13 mouse cellular contexts compared by ENCODE assay signal in the genomic region with DNA sequence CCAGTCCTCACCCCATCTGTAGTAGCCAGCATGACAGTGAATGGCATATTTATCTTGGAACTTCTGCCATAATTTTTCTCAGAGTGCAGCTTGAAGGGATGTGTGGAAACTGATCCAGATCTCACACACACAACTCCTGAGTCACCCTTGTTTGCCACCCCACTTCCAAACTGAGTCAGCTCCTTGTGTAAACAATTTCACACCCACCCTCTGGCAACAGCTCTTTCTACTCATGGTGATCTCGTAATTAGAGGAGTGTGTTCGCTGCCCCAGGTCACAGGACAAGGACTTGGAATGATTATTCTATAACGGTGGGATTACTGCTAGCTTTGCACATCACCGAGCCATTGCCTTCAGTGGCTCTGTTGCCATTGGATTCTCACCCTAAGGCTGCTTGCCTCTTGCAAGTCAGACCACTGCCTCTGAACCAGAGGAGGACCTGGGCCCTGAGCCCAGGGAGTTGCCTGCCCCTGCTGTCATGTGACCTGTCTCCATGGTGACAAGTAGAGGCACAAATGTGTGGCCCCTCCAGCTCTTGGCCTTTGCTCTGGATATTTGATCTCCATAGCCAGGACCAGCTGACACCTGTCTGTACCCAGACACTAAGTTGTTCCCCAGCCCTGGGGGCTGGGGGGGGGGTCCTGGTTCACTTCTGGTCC. TPM values are rescaled to one million over a fixed set of nuclear protein-coding genes. Genes with fewer than 3 reads are reported as not detected.
DNase-seq lines count a peak whose midpoint lies in the region; ATAC-seq and TF ChIP-seq lines count a peak whose summit lies in the region.
"Had no signal": no experiment of that assay in that cellular context is flagged by ENCODE, and none has a peak within 500 bp of the region (broad histone marks: within the 10 kb centered on the region; RNA-seq: fewer than 3 reads in every experiment).

No protein-coding gene starts in this region.

- TF ChIP-seq CTCF in cerebellum, adult 2 months (IDR thresholded peaks at IDR 0.05; ENCODE audit: borderline replicate concordance, insufficient read depth, low read depth, low read length): no peak
- no peak for TF ChIP-seq CTCF in lung, adult 2 months (IDR thresholded peaks at IDR 0.05; ENCODE audit: insufficient read depth, low read length)
- no peak for TF ChIP-seq CTCF in midbrain, postnatal 0 days (IDR thresholded peaks at IDR 0.05)

- no peak overlapping the region for H3K4me2 ChIP-seq in midbrain, postnatal 0 days (ENCODE audit: low read depth, low read length, poor library complexity, severe bottlenecking)
- H3K4me2 ChIP-seq: forebrain, embryonic 15.5 days; heart, embryonic 15.5 days; limb, embryonic 13.5 days had no signal

- 0 out of 2 replicates have a peak, but pooled peaks cover 4% of the 10 kb centered on the region for H3K36me3 ChIP-seq in midbrain, postnatal 0 days (ENCODE audit: insufficient read depth, low read length)
- H3K36me3 ChIP-seq: forebrain, embryonic 15.5 days; heart, embryonic 15.5 days; limb, embryonic 13.5 days had no signal

- no peak for DNase-seq in cerebellum, adult 2 months
- no peak for DNase-seq in cerebellum, adult 9-11 months
- DNase-seq in lung, adult 2 months: peak; percentile 8
- DNase-seq in lung, postnatal 4 days: no peak
- DNase-seq in brain, adult 2 months (ENCODE audit: low read depth, low spot score): peak; percentile 81
- peak; percentile 25 for DNase-seq in midbrain, postnatal 0 days (ENCODE audit: low spot score)
- DNase-seq in gastrocnemius, adult 18-20 months (ENCODE audit: low spot score): no peak
- DNase-seq in layer of hippocampus, postnatal 36 days: no peak
- DNase-seq: gastrocnemius, postnatal 36 days; kidney, adult 2 months had no signal

- peak overlapping the region; percentile 94 for H3K27ac ChIP-seq in cerebellum, adult 2 months (ENCODE audit: insufficient read depth, low read length)
- no peak overlapping the region for H3K27ac ChIP-seq in midbrain, postnatal 0 days (ENCODE audit: low read depth, low read length)
- H3K27ac ChIP-seq: forebrain, embryonic 15.5 days; heart, embryonic 15.5 days; limb, embryonic 13.5 days had no signal

- WGBS in cerebellum, adult 2 months: 40% methylated on average over 4 of the region's 4 CpGs
- 35% methylated on average over 4 of the region's 4 CpGs for WGBS in lung, adult 2 months
- WGBS in midbrain, postnatal 0 days: 46% methylated on average over 4 of the region's 4 CpGs

- ATAC-seq in midbrain, postnatal 0 days (ENCODE audit: low FRiP score): 0 out of 2 replicates have a peak, but pooled peaks have one; percentile 27
- ATAC-seq: forebrain, embryonic 15.5 days had no signal

- H3K4me3 ChIP-seq in cerebellum, adult 2 months (replicated peaks; ENCODE audit: insufficient read depth, low read depth, low read length): no peak overlapping the region
- no peak overlapping the region for H3K4me3 ChIP-seq in lung, adult 2 months (replicated peaks; ENCODE audit: extremely low read depth, low read depth, low read length)
- no peak overlapping the region for H3K4me3 ChIP-seq in midbrain, postnatal 0 days (ENCODE audit: low read depth, low read length)
- H3K4me3 ChIP-seq: forebrain, embryonic 15.5 days; heart, embryonic 15.5 days; limb, embryonic 13.5 days had no signal

- TF ChIP-seq POLR2A in cerebellum, adult 2 months (IDR thresholded peaks at IDR 0.05; ENCODE audit: borderline replicate concordance, insufficient read depth, low read length): no peak
- TF ChIP-seq POLR2A in lung, adult 2 months (IDR thresholded peaks at IDR 0.05; ENCODE audit: borderline replicate concordance, extremely low read depth, low read depth, low read length): no peak

- no peak overlapping the region for H3K9ac ChIP-seq in midbrain, postnatal 0 days (replicated peaks; ENCODE audit: low read length, poor library complexity, severe bottlenecking)
- H3K9ac ChIP-seq: forebrain, embryonic 15.5 days; heart, embryonic 15.5 days; limb, embryonic 13.5 days had no signal

- H3K4me1 ChIP-seq in cerebellum, adult 2 months (ENCODE audit: control insufficient read depth, insufficient read depth, low read length): peaks cover 53% of the 10 kb centered on the region
- no peaks in the 10 kb centered on the region for H3K4me1 ChIP-seq in lung, adult 2 months (ENCODE audit: control insufficient read depth, insufficient read depth, low read length)
- H3K4me1 ChIP-seq in midbrain, postnatal 0 days (ENCODE audit: insufficient read depth, low read length): no peaks in the 10 kb centered on the region
- H3K4me1 ChIP-seq: heart, embryonic 15.5 days; limb, embryonic 13.5 days had no signal

- no peaks in the 10 kb centered on the region for H3K27me3 ChIP-seq in cerebellum, adult 2 months (ENCODE audit: control insufficient read depth, insufficient read depth, low read length)
- no peaks in the 10 kb centered on the region for H3K27me3 ChIP-seq in midbrain, postnatal 0 days (ENCODE audit: insufficient read depth, low read length)
- H3K27me3 ChIP-seq: forebrain, embryonic 15.5 days; heart, embryonic 15.5 days; limb, embryonic 13.5 days had no signal

- no peaks in the 10 kb centered on the region for H3K9me3 ChIP-seq in midbrain, postnatal 0 days (ENCODE audit: low read length)
- H3K9me3 ChIP-seq: forebrain, embryonic 15.5 days; heart, embryonic 15.5 days; limb, embryonic 13.5 days had no signal

RNA-seq across cellular contexts. Expression of a gene that starts 21.0 kb away (rescaled TPM):
- polyA plus RNA-seq in cerebellum, adult 2 months (2012; rRNA removed): 102 and 107 TPM in 2 replicates
- 0.60 and 0.81 TPM in 2 replicates for polyA plus RNA-seq in lung, adult 2 months (2012; rRNA removed)
- total RNA-seq in midbrain, postnatal 0 days (2014; rRNA removed): 29.7 and 34.0 TPM in 2 replicates
- 21.4 and 23.1 TPM in 2 replicates for polyA plus RNA-seq in midbrain, postnatal 0 days (2015; fragmentation: Nextera tagmentation; extraction: Ambion mirVana)
- not detected for total RNA-seq in gastrocnemius, adult 18-20 months (2021)
- total RNA-seq in layer of hippocampus, postnatal 36 days (2021): 100 to 1,000 TPM; 105 to 109 TPM
- total RNA-seq: gastrocnemius, postnatal 36 days had no signal

Comparison
In these comparisons a context has a peak if more than half of its experiments do, and no peak if none do; other contexts are left out.
1. DNase-seq: peak in lung, adult 2 months (single experiment), brain, adult 2 months (single experiment) and midbrain, postnatal 0 days (single experiment); none in cerebellum, adult 2 months (0 of 2), cerebellum, adult 9-11 months (single experiment), lung, postnatal 4 days (0 of 2), gastrocnemius, adult 18-20 months (single experiment) and layer of hippocampus, postnatal 36 days (0 of 2).
2. RNA of a gene that starts 21.0 kb away (total RNA-seq): 105 to 109 TPM in layer of hippocampus, postnatal 36 days and 29.7 to 34.0 TPM in midbrain, postnatal 0 days; not detected in gastrocnemius, adult 18-20 months; every median in the first group is over 10 times any median in the second.